Mouse (Mus musculus): ENCODE results near the gene Cdkl3.
A peak's percentile ranks its signal among the peaks of the same experiment; 100 is the strongest.

Gene Cdkl3

DNA sequence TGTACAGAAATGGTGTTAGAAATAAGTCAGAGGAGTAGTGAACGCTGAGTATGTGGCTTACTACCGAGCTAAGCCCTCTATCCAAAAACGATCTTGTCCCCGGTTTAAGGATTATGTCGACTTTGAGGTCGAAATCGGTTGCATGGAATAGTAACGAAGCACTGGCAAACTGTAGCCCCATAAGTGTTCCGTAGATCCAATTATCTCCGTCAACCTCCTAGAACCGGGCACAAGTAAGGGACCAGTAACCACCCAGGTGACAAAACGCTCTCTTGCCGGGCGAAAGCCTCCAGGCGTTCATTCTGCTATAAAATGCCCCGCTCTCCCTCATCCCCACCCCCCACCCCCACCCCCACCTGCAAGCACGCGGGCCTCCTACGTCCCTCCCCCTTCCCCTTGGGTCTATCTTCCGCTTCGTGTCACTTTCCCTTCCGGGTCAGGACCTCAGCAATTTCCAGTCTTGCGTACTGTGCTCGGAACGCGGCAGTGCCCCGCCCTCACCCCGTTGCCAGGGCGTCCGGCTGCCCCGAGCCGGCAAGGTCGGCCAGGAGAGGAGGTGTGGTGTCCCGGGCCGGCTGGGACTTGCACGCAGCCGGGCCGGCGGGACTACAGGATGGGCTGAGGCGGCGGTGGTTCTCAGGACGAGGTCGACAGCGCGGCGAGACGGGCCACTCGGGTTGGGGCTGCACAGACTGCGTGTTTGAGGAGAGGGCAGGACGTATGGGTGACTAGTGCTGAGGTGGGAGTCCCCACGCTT lies at the start of gene Cdkl3:
TSS of gene Cdkl3 (plus strand) at position 450 of the 757 bp plus-strand sequence.
- peak; percentile 80 for DNase-seq

DNA sequence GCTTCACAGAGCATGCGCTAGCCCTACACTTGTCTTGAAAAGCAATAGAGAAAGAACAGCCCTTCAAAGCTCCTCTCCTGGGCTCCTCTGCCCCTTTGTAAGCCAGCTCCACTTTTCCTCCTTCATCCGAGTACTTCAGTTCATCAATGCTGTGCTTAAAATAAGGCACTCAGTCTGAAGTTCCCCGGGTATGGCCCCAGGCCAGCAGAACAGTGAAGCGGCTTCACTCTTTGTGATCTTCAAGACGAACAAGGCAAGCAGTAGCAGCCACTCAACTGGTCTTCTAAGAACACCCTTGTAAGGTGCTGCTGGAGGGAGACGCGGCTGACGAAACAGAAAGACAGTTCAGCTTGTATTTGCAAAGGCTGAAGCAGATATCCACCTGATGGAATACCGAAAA lies 47.9 kb upstream of the Cdkl3 start:
- DNase-seq, result no peak

DNA sequence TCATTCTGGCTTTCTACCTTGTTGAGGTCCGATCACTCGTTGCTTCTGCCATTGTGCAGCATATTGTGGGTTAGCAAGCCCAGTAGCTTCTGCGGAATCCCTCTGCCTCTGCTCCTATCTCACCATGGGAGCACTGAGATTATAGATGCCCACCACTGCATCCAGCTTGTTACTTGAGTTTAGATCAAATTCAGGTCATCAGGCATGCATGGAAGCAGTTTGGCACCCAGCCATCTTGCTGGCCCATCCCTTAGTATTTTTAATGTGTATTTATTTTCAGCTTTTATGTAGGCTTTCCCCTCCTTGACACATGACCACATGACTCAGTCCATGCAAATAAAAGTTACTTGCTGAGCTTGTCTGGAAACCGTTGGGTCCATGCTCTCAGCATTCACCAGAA lies 46.3 kb upstream of the Cdkl3 start:
- no peak for DNase-seq

- no peak for DNase-seq
Observed at GRCm38 (mm10) chr11:51959511-51959910, 44.5 kb upstream of the Cdkl3 start.

DNA sequence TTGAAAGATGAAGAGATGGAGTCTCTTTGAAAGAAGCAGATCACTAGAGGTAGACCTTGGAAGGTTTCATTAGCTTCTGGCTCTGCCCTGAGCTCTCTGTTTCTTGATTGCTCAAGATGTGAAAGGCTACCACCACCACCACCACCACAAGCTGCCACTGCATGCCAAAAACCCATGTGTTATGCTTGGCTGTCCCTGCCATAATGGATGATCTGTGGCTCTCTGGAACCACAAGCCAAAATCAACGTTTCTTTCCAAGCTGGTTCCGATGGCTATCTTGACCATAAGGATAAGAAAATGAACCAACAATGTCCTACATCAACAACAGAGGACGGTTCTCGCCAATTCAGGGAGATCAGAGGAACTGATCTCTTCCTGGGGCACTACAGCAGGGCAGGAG lies 44.0 kb upstream of the Cdkl3 start:
- DNase-seq, result no peak

- DNase-seq, result peak; percentile 29
Observed at GRCm38 (mm10) chr11:51960967-51961471, 43.0 kb upstream of the Cdkl3 start.

DNA sequence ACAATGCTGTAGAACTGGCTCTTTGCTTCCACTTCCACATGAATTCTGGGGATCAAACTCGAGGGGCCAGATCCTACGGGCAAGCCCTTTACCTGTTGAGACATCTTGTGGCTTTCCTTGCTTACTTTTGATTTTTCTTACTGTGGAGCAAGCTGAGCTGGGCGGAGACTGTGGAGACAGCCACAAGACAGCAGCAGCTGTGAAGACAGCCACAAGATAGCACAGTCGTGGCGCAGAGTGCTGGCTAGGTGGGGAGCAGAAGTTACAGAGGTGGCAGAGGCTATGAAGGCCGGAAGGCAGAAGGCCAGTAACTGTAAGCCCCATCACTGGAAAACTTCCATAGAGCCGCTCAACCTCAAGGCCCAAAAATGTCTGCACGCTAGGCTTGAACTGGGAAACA lies 42.3 kb upstream of the Cdkl3 start:
- DNase-seq, result no peak

DNA sequence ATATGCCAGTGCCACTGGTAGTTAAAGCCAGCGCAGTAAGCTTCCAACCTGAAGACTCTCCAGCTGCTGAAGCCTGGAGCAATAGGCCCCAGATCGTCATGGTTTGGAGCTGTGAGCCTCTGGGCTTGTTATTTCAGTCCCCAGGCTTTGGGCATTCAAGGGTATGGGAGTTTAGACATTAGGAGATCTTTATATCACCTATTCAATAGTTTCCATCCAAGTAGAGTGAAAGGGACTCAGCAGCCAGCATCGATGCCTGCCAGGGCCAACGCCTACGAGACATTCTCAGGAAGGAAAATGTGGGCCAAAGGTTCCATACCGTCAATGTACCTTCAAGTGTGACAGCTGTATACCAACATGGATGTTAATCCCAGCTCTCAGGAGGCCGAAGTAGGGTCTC lies 41.7 kb upstream of the Cdkl3 start:
- no peak for DNase-seq

DNA sequence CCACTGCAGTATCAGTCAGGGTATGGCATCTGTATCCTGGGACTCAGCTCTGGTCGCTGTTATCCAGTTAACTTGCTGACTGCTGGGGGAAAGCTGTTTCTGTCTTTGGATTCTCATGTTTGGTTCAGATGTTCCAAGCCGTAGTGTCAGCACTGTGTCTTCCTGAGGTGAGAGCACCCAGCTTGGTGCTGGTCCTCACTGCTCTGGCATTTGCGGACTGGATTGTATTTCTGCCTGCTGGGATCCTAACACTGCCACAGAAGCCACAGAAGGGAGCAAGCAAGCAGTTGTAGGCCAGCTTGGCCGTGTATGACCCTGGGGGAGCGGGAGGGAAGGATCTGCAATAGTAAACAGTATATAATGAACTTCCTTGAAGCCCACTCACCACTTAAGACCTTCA lies 37.4 kb upstream of the Cdkl3 start:
- DNase-seq, result no peak

GRCm38 (mm10) chr11:51967443-51968401 lies 36.3 kb upstream of the Cdkl3 start, which contains the start of gene Cdkn2aipnl:
Gene Cdkn2aipnl, plus strand, starts transcription at chr11:51967661.
- peak; percentile 98 for DNase-seq

GRCm38 (mm10) chr11:51968896-51969295 lies 35.1 kb upstream of the Cdkl3 start:
- DNase-seq, result no peak

DNA sequence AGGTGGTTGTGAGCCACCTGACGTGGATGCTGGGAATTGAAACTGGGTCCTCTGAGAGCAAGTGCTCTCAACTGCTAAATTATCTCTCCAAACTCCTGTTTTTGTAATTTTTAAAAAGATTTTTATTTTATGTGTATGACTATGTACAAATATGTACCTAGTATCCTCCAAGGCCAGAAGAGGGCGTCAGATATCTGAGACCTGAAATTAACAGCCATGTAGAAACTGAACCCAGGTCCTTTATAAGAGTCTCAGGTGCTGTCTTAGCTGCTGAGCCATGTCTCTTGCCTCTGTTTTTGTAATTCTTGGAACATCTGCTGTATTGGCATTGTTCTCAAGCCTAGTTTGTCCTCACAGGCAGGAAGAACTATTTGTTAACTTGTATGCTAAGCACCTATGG lies 34.5 kb upstream of the Cdkl3 start:
- no peak for DNase-seq

DNA sequence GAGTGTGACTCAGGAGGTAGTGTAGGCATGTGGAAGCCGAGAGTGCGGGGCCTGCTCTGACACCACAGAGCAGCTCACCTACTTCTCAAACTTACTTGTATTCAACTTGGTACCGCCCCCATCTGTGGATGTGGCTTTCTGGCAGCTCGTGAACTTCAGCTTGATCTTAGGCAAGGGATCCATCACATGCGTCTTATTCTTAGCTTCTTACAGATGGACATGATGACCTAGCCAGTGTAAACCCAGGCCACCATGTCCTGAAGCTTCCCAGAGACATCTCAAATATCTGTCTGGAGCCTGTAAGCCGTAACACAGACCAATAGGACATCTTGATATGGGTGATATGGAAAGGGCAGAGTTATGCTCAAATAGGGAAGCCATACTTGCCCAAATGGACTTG lies 32.4 kb upstream of the Cdkl3 start:
- no peak for DNase-seq

- DNase-seq, result peak; percentile 39
Observed at GRCm38 (mm10) chr11:51999611-52000289, 4.3 kb upstream of the Cdkl3 start.

- peak; percentile 96 for DNase-seq
Observed at GRCm38 (mm10) chr11:52000290-52000962, 3.6 kb upstream of the Cdkl3 start, which contains the start of gene Ube2b. Gene Ube2b, minus strand, starts transcription at chr11:52000762.

- no peak for DNase-seq
Observed at GRCm38 (mm10) chr11:52001341-52001740, 2.7 kb upstream of the Cdkl3 start.

GRCm38 (mm10) chr11:52001861-52002260 lies 2.2 kb upstream of the Cdkl3 start:
- DNase-seq, result no peak

DNA sequence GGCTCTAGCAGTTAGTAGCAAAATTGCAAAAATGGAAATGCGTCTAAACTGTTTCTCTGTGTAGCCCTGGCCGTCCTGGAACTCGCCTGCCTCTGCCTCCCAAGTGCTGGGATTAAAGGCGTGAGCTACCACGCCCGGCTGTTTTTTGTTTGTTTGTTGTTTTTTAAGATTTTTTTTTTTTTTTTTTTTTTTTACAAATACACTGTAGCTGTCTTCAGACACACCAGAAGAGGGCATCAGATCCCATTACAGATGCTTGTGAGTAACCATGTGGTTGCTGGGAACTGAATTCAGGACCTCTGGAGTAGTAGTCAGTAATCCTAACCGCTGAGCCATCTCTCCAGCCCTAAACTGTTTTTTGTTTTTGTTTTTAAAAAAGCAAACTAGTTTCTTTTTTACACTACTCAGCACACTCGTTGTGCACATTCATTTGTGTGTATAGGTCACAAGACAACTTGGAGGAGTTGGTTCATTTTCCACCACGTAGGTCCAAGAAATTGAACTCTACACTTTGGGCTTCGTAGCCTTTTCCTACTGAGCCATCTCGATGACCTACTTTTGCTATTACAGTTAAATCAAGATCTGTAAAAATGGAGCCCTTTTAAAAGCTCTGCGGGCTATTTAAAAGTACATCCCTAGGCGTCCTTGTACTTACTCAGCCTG lies 1.0 kb upstream of the Cdkl3 start:
- DNase-seq, result no peak

DNA sequence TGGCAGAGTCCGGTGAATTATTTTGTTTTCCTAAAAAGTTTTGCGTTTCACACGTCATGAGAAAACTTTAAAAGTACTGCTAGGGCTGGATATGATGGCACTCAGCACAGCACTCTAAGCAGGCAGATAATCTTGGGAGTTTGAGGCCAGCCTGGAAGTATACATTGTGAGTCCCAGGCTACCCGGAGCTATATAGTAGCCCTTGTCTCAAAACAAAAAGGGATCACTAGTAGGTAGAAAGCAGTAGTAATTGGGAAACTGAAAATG lies 583 bp upstream of the Cdkl3 start:
- no peak for DNase-seq

DNA sequence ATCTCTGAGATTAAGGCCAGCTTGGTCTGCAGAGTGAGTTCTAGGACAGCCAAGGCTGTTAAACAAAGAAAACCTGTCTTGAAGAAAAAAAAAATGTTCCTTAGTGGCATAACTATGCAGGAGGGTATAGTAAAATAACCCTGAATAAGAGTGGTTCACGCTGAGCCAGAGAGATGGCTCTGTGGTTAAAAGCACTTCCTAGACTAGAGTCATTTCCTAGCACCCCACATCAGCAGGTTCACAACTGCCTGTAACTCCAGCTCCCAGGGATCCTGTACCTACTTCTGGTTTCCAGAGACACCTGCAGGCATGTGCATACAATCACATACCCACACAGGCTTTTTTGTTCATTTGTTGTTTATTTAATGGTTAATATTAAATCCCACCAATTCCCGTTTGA lies 1.6 kb downstream of the Cdkl3 start:
- no peak for DNase-seq

DNA sequence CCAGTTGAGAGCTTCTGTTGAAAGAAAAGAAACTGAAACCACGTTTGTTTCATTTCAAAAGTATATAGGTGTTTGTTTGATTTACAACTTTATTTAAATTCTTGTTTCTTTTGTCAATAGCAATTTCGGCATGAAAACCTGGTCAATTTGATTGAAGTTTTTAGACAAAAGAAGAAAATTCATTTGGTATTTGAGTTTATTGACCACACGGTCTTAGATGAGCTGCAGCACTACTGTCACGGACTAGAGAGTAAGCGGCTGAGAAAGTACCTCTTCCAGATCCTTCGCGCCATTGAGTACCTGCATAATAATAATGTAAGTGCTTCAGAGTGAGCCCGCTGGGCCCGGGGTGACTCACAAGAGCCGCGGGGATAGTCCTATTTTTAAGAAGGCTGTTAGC lies 7.0 kb downstream of the Cdkl3 start:
- DNase-seq, result no peak

DNA sequence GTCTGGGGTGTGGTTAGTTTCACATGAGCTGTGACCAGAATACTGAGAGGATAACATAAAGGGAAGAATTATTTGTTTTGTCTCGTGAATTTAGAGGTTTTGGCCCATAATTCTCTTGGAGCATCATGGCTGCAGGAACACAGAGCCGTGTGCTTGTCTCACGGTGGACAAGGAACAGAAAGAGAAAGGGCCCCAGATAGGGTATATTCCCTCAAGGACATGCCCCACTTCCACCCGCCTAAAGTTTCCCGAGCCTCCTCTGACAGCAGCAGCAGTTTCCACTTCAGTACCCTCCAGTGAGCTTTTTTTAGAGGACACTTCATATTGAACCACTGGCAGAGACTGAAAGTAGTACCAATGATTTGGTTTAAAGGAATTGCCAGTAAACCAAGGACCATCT lies 7.5 kb downstream of the Cdkl3 start:
- DNase-seq, result no peak
